Mouse (Mus musculus): Measurements from ENCODE around the gene Gm10203. TPM values are rescaled to one million over a fixed set of nuclear protein-coding genes. Genes with fewer than 3 reads are reported as not detected.
"Not testable (repeated sequence)": the region's sequence is repeated elsewhere in the genome, so short reads cannot be mapped to it uniquely, and the experiment has no call there.

Gm10203 gene
- not detected in 2 replicates for polyA plus RNA-seq (2015; fragmentation: Nextera tagmentation; extraction: Ambion mirVana)

GRCm38 (mm10) chr6:149129870-149130269, at the start of gene Gm10203:
Gene Gm10203, plus strand, starts transcription at chr6:149130170.
- not testable (repeated sequence) for H3K36me3 ChIP-seq (replicated peaks); H3K4me2 ChIP-seq; H3K27me3 ChIP-seq; ATAC-seq (ENCODE audit: insufficient read depth); H3K9ac ChIP-seq; H3K4me1 ChIP-seq (replicated peaks); H3K27ac ChIP-seq (replicated peaks); H3K9me3 ChIP-seq (replicated peaks); H3K4me3 ChIP-seq (replicated peaks)
- 77% methylated on average over 8 of the region's 8 CpGs for WGBS (ENCODE audit: insufficient replicate concordance)

- H3K9me3 ChIP-seq (replicated peaks): no peaks in the 10 kb centered on the region
- H3K9ac ChIP-seq: no peak overlapping the region
- WGBS (ENCODE audit: insufficient replicate concordance): 75% methylated on average over 6 of the region's 6 CpGs
- ATAC-seq (ENCODE audit: insufficient read depth): no peak
- H3K4me2 ChIP-seq: no peak overlapping the region
- H3K4me3 ChIP-seq (replicated peaks): no peak overlapping the region
- H3K27me3 ChIP-seq: no peaks in the 10 kb centered on the region
- H3K27ac ChIP-seq (replicated peaks): no peak overlapping the region
- H3K36me3 ChIP-seq (replicated peaks): no peaks in the 10 kb centered on the region
- H3K4me1 ChIP-seq (replicated peaks): peaks cover 2% of the 10 kb centered on the region; the same call in 1 of the 2 replicates
Observed at GRCm38 (mm10) chr6:149092406-149092805, 37.6 kb upstream of the Gm10203 start.

GRCm38 (mm10) chr6:149093465-149093864, 36.5 kb upstream of the Gm10203 start:
- H3K4me2 ChIP-seq: no peak overlapping the region

GRCm38 (mm10) chr6:149094555-149094954, 35.4 kb upstream of the Gm10203 start:
- H3K9ac ChIP-seq: no peak overlapping the region
- H3K4me3 ChIP-seq (replicated peaks): no peak overlapping the region
- H3K9me3 ChIP-seq (replicated peaks): no peaks in the 10 kb centered on the region
- 21% methylated on average over 1 of the region's 1 CpGs for WGBS (ENCODE audit: insufficient replicate concordance)
- no peaks in the 10 kb centered on the region for H3K36me3 ChIP-seq (replicated peaks)
- peaks cover 8% of the 10 kb centered on the region for H3K27me3 ChIP-seq
- no peak for ATAC-seq (ENCODE audit: insufficient read depth)
- no peak overlapping the region for H3K27ac ChIP-seq (replicated peaks)
- no peak overlapping the region for H3K4me2 ChIP-seq
- H3K4me1 ChIP-seq (replicated peaks): no peaks in the 10 kb centered on the region

More at GRCm38 (mm10) chr6:149093465-149093864, 36.5 kb upstream of the Gm10203 start:
- H3K27ac ChIP-seq (replicated peaks): no peak overlapping the region
- H3K36me3 ChIP-seq (replicated peaks): no peaks in the 10 kb centered on the region
- no peak for ATAC-seq (ENCODE audit: insufficient read depth)
- H3K4me3 ChIP-seq (replicated peaks): no peak overlapping the region
- H3K27me3 ChIP-seq: no peaks in the 10 kb centered on the region
- 22% methylated on average over 5 of the region's 5 CpGs for WGBS (ENCODE audit: insufficient replicate concordance)
- no peak overlapping the region for H3K9ac ChIP-seq
- no peaks in the 10 kb centered on the region for H3K9me3 ChIP-seq (replicated peaks)
- no peaks in the 10 kb centered on the region for H3K4me1 ChIP-seq (replicated peaks)

- 61% methylated on average over 6 of the region's 6 CpGs for WGBS (ENCODE audit: insufficient replicate concordance)
- H3K4me2 ChIP-seq: no peak overlapping the region
- ATAC-seq (ENCODE audit: insufficient read depth): no peak
- H3K4me3 ChIP-seq (replicated peaks): no peak overlapping the region
- H3K4me1 ChIP-seq (replicated peaks): no peaks in the 10 kb centered on the region
- no peak overlapping the region for H3K9ac ChIP-seq
- no peaks in the 10 kb centered on the region for H3K9me3 ChIP-seq (replicated peaks)
- no peaks in the 10 kb centered on the region for H3K36me3 ChIP-seq (replicated peaks)
- H3K27me3 ChIP-seq: peaks cover 15% of the 10 kb centered on the region
- H3K27ac ChIP-seq (replicated peaks): no peak overlapping the region
Observed at GRCm38 (mm10) chr6:149095389-149095788, 34.6 kb upstream of the Gm10203 start.

GRCm38 (mm10) chr6:149096233-149096632, 33.7 kb upstream of the Gm10203 start:
- H3K4me1 ChIP-seq (replicated peaks): no peaks in the 10 kb centered on the region

GRCm38 (mm10) chr6:149097276-149097675, 32.7 kb upstream of the Gm10203 start:
- WGBS (ENCODE audit: insufficient replicate concordance): 64% methylated on average over 1 of the region's 1 CpGs

More at GRCm38 (mm10) chr6:149096233-149096632, 33.7 kb upstream of the Gm10203 start:
- H3K9me3 ChIP-seq (replicated peaks): no peaks in the 10 kb centered on the region
- H3K36me3 ChIP-seq (replicated peaks): no peaks in the 10 kb centered on the region
- H3K27ac ChIP-seq (replicated peaks): no peak overlapping the region
- no peak for ATAC-seq (ENCODE audit: insufficient read depth)
- no peak overlapping the region for H3K4me3 ChIP-seq (replicated peaks)
- H3K9ac ChIP-seq: no peak overlapping the region
- peaks cover 23% of the 10 kb centered on the region for H3K27me3 ChIP-seq
- H3K4me2 ChIP-seq: no peak overlapping the region
- 49% methylated on average over 2 of the region's 2 CpGs for WGBS (ENCODE audit: insufficient replicate concordance)

GRCm38 (mm10) chr6:149098993-149099392, 31.0 kb upstream of the Gm10203 start:
- Histone ChIP-seq H3K9ac (no peak overlapping the region), H3K4me1 (replicated peaks) (no peaks in the 10 kb centered on the region), H3K4me3 (replicated peaks) (no peak overlapping the region), H3K36me3 (replicated peaks) (no peaks in the 10 kb centered on the region), H3K4me2 (no peak overlapping the region; the same call in 1 of the 2 replicates), H3K27me3 (peaks cover 44% of the 10 kb centered on the region), H3K9me3 (replicated peaks) (no peaks in the 10 kb centered on the region), H3K27ac (replicated peaks) (no peak overlapping the region)
- no peak for ATAC-seq (ENCODE audit: insufficient read depth)

More at GRCm38 (mm10) chr6:149097276-149097675, 32.7 kb upstream of the Gm10203 start:
- Histone ChIP-seq H3K4me2 (no peak overlapping the region), H3K4me1 (replicated peaks) (no peaks in the 10 kb centered on the region), H3K27me3 (peaks cover 33% of the 10 kb centered on the region), H3K9ac (no peak overlapping the region), H3K9me3 (replicated peaks) (no peaks in the 10 kb centered on the region), H3K4me3 (replicated peaks) (no peak overlapping the region), H3K27ac (replicated peaks) (no peak overlapping the region), H3K36me3 (replicated peaks) (no peaks in the 10 kb centered on the region)
- ATAC-seq (ENCODE audit: insufficient read depth): no peak

- H3K9me3 ChIP-seq (replicated peaks): no peaks in the 10 kb centered on the region
- H3K9ac ChIP-seq: peak overlapping the region; percentile 45
- 2% methylated on average over 52 of the region's 52 CpGs for WGBS (ENCODE audit: insufficient replicate concordance)
- H3K4me3 ChIP-seq (replicated peaks): peak overlapping the region; percentile 62
- H3K27ac ChIP-seq (replicated peaks): peak overlapping the region; percentile 78
- peak; percentile 45 for ATAC-seq (ENCODE audit: insufficient read depth)
- H3K36me3 ChIP-seq (replicated peaks): no peaks in the 10 kb centered on the region
- peaks cover 52% of the 10 kb centered on the region for H3K27me3 ChIP-seq
- no peaks in the 10 kb centered on the region for H3K4me1 ChIP-seq (replicated peaks)
- peak overlapping the region; percentile 63 for H3K4me2 ChIP-seq
Observed at GRCm38 (mm10) chr6:149100174-149101075, 29.5 kb upstream of the Gm10203 start.

GRCm38 (mm10) chr6:149101076-149101942, 28.7 kb upstream of the Gm10203 start, which contains the start of gene Dennd5b:
Gene Dennd5b, minus strand, starts transcription at chr6:149101680.
- peak within 1 kb of the TSS; percentile 63 for H3K4me2 ChIP-seq
- H3K4me3 ChIP-seq (replicated peaks): peak within 1 kb of the TSS; percentile 62
- peak within 1 kb of the TSS; percentile 78 for H3K27ac ChIP-seq (replicated peaks)
- under 1% methylated on average over 124 of the region's 124 CpGs for WGBS (ENCODE audit: insufficient replicate concordance)
- H3K4me1 ChIP-seq (replicated peaks): no peaks in the 10 kb centered on the region
- H3K36me3 ChIP-seq (replicated peaks): no peaks in the 10 kb centered on the region
- ATAC-seq (ENCODE audit: insufficient read depth): peak; percentile 73
- peak within 1 kb of the TSS; percentile 45 for H3K9ac ChIP-seq
- H3K27me3 ChIP-seq: peaks cover 52% of the 10 kb centered on the region
- no peaks in the 10 kb centered on the region for H3K9me3 ChIP-seq (replicated peaks)

- H3K4me2 ChIP-seq: peak overlapping the region; percentile 63
- H3K9me3 ChIP-seq (replicated peaks): no peaks in the 10 kb centered on the region
- no peaks in the 10 kb centered on the region for H3K4me1 ChIP-seq (replicated peaks)
- H3K27ac ChIP-seq (replicated peaks): no peak overlapping the region
- ATAC-seq (ENCODE audit: insufficient read depth): no peak
- peaks cover 52% of the 10 kb centered on the region for H3K27me3 ChIP-seq
- no peaks in the 10 kb centered on the region for H3K36me3 ChIP-seq (replicated peaks)
- peak overlapping the region; percentile 62 for H3K4me3 ChIP-seq (replicated peaks)
- WGBS (ENCODE audit: insufficient replicate concordance): 11% methylated on average over 7 of the region's 7 CpGs
- H3K9ac ChIP-seq: no peak overlapping the region
Observed at GRCm38 (mm10) chr6:149101943-149102243, 28.1 kb upstream of the Gm10203 start.
